Mouse (Mus musculus) liver, embryonic 14.5 days (tissue): ENCODE measurements around the gene Josd1.

Experiments used
- CTCF ChIP-seq: IDR thresholded peaks from 2 replicates; pipeline ENCODE4 v1.5.1; 2016; ENCODE audit warnings: antibody characterized with exemption, low read depth, control low read depth
- EP300 ChIP-seq: IDR thresholded peaks from 2 replicates; pipeline ENCODE4 v1.6.1; 2016; ENCODE audit warnings: antibody characterized with exemption, low read depth

GRCm38 (mm10) chr15:79706603-79707214, 19.0 kb upstream of the Josd1 start:
- TF ChIP-seq CTCF (no peak), EP300 (no peak)
